Mouse (Mus musculus): ENCODE results near the gene Abcc1.

Gene Abcc1

DNA sequence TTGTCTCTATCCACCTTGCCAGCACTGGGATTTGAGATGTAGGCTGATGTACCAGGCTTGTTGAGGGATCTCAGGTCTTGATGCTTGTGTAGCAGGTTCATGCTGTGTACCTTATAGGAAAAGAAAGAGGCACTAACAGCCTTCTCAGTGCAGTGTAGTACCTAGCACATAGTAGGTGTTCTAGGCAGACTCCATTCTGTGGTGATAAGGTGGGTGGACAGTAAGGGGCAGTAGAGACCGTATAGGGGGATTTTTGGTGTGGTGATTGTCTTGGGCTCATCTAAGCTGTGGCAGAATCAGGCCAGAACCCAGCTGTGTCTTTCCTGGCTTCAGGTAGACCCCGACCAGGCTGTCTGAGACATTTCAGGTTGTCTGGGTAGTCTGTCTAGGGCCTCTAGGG lies 15.0 kb downstream of the Abcc1 start:
- DNase-seq (ENCODE audit: low spot score in 2 of 2) = no peak

DNA sequence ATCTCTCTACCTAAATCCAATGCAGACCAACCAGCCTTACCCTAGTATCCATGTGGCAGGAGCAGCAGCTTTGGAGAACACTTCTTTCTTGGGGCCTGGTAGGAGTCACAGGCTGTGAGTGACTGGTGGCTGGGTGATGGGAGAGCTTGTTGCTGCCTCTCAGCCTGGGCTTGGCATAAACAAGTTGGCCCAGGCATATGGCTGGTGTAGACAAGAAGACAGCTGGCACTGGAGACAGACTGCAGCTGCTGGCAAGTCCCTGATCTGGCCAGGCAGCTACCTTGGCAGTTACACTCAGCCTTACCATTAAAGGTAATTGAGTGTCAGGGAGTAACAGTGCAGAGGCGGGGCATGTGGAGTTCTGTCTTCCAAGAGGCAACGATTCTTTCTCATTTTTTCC lies 16.0 kb downstream of the Abcc1 start:
- no peak for DNase-seq (ENCODE audit: low spot score in 2 of 2)

DNA sequence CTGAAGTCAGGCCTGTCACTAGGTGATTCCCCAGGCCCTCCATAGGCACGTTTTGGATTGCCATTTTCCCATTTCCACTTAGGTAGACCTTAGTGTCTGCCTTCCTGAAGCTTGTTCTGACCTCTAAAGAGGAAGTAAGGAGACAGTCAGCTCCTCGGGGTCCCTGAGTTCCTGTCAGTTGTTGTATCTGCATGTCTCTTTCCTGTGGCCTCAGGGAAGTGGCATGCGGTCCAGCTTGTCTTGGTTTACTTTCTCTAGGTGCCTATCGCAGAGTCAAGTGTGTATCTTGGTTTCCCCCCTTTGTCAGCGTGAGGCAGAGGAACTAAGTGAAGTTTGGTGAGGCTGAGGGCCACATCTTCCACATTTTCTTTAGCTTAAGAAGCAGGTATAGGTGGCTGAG lies 17.3 kb downstream of the Abcc1 start:
- no peak for DNase-seq (ENCODE audit: low spot score in 2 of 2)

DNA sequence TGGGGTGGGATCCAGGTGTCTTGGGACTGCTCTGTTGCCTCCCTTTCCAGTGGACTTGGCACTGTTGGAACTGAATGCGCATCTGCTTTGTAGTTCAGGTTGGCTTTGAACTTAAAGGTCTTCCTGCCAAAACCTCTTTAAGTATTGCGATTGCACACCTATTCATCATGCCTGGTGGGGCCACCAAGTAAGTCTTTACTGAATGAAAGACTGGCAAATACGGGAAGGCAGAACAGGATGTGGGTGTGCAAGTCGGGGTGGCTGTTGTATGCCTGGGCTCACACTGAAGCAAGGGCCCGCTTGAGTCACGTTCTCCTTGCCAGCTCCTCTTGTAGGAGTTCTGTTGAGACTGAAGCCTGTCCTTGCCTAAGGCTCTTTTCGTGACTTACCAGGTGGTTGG lies 18.5 kb downstream of the Abcc1 start:
- DNase-seq (ENCODE audit: low spot score in 2 of 2) = no peak

DNA sequence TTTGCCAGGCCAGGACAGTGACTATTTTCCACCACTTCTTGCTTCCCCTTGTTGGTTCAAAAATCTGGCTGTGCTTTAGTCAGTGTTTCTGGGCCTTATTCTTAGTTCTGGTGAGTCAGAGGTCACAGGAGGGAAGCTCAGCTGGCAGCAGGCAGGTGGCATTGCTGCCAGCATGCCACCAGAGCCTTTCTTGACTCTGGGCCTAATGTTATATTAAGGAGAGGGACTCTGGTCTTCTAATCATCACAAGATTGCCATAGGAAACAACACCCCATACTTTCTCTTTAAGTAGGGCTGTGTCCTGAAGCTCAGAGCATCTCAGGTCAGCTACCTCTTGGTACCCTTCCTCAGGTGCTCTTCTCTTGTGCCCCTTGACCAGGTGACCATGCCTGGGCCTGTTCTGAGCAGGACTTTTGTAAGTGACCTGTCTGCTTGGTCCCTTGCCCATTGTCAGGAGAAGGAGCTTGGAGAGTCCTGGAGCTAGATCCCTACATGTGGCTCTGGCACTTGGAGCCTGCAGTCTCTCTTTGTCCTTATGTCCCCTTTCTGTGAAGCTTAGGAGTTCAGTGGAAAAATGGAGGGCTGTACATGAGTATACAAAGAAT lies 19.8 kb downstream of the Abcc1 start:
- DNase-seq (ENCODE audit: low spot score in 2 of 2) = no peak

DNA sequence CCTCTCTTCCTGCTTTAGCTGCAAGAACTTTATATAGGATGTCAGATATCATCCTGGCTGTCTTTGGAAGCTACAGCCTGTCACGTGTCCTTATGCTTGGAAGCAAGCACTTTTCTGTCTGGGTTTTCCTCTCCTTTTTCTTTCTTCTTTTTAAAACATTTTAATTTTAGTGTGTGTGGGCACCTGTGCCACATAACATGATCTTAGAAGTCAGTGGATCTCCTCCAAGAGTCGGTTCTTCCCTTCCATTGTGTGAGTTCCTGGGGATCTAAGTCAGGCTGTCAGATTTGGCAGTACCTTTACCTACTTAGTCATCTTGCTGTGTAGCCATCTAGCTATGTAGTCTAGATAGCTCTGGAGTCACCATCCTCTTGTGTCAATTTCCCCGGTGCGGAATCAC lies 37.9 kb downstream of the Abcc1 start:
- DNase-seq (ENCODE audit: low spot score in 2 of 2) = no peak

DNA sequence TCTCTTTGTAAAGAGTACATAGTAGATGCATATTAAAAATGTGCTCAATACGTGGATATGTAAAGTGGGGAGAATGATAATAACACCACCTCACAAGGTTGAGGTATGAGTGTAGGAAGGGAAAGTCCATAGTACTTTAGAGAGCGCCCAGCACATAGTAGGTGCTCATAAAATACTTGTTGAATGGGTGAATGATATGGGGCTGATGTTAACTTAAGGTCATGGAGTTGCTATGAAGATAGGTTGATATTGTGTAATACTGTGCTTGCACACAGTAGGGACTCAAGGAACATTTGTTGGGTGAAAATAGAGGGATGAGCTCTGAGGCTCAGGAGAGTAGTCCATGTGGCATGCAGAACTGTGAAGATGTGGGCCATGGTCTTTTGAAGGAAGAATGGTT lies 42.1 kb downstream of the Abcc1 start:
- DNase-seq (ENCODE audit: low spot score in 2 of 2) = no peak

DNA sequence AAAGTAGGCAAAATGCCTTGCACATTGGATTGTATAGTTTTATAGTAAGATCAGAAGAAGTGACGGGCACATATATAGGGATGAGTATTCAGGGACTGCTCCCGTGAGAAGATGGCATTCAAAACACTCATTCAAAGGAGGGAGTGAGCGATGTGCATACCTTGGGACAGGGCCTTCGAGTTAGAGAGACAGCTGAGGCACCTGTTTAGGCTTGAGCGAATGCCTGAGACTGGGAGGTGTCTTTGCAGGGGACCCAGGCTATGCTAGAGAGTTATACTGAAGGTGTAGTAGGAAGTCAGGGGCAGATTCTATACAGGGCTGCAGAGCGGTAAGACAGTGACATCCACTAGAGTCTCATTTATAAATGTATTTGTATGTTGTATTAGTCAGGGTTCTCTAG lies 44.3 kb downstream of the Abcc1 start:
- DNase-seq (ENCODE audit: low spot score in 2 of 2) = peak in 1 of 2 experiments; percentile 36

DNA sequence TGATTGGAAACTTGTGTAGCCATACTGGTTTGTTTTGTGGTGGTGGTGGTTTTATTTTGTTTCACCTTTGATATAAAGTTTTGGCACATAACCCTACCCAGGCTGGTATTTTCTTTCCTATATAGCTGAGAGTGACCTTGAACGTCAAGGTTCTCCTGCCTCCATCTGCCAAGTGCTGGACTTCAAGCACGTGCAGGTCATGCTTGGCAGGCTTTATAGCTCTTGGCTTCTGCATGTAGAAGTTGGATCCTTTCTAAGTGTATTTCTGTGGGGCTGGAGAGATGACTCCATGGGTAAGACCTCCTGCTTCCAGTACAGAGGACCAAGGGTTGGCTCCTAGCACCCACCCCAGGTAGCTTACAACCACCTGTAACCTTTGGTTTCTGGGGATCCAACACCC lies 47.8 kb downstream of the Abcc1 start:
- peak in 1 of 2 experiments; percentile 8 for DNase-seq (ENCODE audit: low spot score in 2 of 2)

DNA sequence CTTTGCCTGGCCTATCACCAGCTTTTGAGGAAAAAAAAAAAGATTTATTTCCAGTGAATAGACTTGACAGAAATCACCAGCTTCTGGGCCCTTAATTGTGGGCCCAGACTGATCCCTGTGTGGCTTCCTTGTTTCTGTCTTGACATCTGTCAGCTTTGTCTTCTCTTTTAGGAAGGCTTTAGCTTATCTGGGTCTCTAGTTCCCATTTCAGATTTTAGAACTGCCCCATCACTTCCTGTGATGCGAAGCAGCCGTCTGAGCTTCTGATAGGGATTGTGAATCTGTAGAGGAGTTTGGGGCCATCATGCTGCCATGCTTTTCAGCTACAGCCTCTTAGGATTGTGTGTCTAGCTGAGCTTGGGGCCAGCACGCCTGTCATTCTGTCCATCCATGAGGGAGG lies 48.4 kb downstream of the Abcc1 start:
- no peak for DNase-seq (ENCODE audit: low spot score in 2 of 2)

DNA sequence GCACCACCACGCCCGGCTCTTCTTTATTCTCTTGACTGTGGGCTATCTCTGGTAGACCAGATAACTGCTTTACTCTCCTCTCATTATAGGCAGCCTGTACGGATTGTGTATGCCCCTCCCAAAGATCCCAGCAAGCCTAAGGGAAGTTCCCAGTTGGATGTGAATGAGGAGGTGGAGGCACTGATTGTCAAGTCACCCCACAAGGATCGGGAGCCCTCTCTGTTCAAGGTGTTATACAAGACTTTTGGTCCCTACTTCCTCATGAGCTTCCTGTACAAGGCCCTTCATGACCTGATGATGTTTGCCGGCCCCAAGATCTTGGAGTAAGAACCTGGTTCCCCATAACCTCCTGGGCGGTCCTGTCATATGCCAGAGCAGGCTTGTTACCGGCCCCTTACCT lies 49.3 kb downstream of the Abcc1 start:
- DNase-seq (ENCODE audit: low spot score in 2 of 2) = peak in 1 of 2 experiments; percentile 29

DNA sequence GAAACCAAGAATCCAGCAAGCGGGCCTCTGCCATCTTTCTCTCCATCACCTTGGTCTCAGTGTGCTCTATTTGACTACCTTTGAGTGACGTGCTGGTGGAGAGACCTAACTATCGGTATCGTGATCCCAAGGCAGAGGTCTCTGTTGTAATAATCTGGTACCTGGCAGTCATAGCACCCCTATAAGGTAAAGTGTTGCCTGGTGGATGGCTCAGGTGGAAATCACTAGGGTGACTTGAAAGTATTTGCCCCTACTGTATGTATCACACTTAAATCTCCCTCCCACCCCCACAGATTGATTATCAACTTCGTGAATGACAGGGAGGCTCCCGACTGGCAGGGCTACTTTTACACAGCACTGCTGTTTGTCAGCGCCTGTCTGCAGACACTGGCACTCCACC lies 49.8 kb downstream of the Abcc1 start:
- peak in 1 of 2 experiments; percentile 29 for DNase-seq (ENCODE audit: low spot score in 2 of 2)

DNA sequence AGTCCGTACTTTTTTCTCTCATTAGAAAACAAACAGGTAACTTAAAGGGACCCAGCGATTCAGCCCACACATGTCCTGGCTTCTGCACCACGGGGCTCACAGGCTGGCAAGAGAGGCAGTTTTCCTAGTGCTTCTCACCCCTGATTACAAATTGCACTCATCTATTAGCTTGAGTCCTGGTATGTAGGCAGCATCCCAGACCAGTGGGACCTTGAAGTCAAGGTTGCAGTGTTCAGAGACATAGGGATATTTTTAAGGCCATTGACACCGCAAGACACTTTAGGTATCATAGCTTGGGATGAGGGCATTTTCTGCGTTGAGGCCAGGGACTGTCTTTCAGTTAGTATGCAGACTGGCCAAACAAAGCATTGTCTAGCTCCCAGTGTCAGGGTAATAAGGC lies 51.2 kb downstream of the Abcc1 start:
- peak in 1 of 2 experiments; percentile 29 for DNase-seq (ENCODE audit: low spot score in 2 of 2)

DNA sequence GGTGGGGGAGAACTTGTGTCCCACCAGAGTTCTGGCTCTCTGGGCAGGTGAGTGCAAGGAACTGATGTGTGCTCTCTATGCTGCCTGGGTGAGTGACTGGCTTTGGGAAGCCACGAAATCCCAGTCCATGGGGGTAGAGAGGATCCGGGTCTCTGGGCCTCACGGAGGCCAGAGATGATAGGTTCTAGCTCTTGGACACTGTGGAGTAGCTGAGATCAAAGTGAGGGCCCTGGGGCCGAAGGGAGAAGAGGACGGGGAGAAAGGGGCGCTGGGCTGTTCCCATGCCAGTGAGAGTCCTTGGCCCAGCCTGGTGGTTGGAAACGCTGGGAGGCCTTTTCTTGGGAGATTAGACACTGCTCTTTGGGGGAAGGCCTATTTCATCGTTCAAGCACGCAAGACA lies 53.8 kb downstream of the Abcc1 start:
- peak in 1 of 2 experiments; percentile 54 for DNase-seq (ENCODE audit: low spot score in 2 of 2)

DNA sequence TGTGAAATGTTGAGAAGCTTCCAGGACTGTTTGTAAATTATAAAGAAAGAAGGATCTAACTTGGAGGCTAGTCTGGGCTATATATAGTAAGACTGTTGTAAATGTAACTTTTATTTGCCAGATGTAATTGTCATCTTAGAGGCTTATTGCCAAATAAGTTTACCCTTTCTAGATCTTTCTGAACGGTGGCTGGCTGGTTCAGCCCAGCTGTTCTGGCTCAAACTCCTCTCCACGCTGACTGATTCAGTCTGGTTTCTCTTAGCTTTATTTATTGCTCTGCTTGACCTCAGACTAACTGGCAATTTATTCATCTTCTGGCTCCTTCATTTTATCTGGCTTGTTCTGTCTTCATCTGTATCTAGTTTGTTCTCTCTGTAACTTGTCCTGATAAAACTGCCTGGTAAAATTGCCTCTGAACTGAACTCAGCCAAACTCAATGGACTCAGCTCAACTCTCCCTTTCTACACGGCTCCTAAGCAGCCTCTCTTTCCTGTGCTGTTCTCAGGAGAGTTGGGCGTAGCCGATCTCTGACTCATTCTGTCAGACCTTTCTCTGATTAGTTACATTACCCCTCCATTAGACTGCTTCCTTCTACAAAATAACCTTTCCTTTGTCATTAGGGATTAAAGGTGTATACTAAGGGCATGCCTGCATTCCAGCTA lies 55.7 kb downstream of the Abcc1 start:
- peak in 1 of 2 experiments; percentile 46 for DNase-seq (ENCODE audit: low spot score in 2 of 2)

DNA sequence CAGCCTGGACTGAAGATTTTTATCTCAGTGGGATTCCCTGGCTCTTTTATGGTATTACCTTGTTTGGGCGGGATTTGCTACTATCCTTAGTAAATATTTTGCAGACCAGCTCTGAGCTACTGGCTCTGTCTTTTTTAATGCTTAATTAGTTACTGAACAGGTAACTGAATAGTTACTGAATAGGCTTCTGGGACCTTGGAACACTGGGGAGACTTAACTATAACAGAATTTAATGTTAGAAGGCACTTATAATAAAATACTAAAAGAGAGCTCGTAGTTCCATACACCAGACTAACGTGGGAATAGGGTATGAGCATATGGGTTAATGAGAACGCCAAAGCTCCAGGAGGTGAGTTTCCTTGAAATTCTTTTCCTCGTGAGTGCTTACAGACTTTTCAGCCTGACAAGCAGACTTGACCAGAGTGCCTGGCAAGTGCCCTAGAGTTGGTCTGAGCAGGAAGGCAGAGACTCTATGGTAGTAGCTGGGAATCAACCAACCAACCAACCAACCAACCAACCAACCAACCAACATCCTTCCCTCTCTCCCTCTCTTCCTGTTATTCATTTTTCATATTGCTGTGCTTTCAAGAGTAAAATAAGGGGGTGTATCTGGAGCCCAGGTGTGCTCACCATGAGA lies 59.3 kb downstream of the Abcc1 start:
- DNase-seq (ENCODE audit: low spot score in 2 of 2) = no peak

DNA sequence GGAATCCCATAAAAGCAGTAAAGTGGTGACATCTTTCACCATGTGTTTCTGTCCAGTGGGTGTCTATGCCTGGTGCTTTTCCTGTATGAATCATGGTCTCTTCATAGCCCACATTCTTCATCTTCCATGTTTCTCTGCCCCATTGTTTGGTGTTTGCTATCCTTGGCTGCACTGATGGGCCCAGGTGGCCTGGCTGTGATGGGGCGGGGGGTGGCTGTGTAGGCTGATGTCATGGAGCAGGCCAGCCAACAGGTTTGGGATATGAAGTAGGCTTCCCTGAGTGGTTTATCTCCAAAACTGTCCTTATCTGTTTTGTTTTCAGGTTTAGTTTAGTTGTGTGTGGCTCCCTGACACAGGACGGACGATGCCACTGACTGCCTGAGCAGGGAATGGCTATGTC lies 60.7 kb downstream of the Abcc1 start:
- DNase-seq (ENCODE audit: low spot score in 2 of 2) = no peak

DNA sequence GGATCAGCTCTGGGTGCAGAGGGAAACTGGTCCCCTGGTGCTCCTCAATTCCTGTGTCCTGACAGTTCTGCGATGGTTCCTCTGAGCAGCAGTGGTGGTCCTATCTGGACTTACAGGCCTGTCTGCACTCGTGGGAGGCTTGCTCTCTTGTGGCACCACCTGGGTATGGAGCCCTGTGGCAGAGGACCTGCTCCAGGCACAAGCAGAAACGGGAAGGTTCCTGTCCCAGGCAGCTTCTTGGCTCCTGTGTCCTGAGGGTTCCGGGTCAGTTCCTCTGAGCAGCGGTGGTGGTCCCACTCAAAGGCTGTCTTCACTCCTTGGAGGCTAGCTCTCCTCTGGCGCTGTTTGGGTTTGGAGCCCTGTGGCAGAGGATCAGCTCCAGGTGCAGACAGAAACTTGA lies 68.0 kb downstream of the Abcc1 start:
- peak in 1 of 2 experiments; percentile 53 for DNase-seq (ENCODE audit: low spot score in 2 of 2)

DNA sequence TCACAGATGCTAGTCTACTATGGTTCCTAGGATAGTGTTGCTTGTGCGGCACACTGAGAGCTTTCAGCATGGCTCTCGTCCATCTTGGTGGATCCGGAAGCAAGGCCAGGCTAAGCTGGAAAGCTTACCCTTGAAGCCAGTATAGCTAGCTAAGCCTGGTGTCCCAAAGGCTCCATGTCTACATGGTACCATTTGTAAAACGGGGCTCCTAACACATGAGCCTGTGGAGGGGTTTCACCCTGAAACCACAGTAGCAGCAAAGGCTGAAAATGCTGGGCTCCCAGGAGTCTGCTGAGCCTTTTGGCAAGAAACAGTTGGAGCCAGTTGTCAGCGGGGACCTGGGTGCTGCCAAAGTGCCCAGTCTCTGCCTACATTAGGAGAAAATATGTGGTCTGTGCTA lies 71.6 kb downstream of the Abcc1 start:
- peak in 1 of 2 experiments; percentile 56 for DNase-seq (ENCODE audit: low spot score in 2 of 2)

DNA sequence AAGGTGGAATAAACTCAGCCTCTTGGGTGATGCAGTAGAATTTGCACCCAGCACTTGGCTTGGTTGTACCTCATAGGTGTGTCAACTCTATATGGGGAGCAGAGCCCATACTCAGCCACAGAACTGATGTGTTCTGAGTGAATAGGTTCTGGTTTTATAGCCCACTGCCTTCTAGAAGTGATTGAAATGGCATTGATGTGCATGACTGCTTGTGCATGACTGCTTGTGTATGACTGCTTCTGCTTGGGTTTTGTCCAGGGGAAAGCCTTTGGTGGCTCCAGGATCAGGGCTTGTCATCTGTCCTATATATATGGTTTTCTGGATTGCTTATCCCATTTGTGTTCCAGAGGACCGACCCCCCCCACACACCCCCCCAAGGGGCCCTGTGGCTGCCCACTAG lies 74.2 kb downstream of the Abcc1 start:
- DNase-seq (ENCODE audit: low spot score in 2 of 2) = peak in 1 of 2 experiments; percentile 26

DNA sequence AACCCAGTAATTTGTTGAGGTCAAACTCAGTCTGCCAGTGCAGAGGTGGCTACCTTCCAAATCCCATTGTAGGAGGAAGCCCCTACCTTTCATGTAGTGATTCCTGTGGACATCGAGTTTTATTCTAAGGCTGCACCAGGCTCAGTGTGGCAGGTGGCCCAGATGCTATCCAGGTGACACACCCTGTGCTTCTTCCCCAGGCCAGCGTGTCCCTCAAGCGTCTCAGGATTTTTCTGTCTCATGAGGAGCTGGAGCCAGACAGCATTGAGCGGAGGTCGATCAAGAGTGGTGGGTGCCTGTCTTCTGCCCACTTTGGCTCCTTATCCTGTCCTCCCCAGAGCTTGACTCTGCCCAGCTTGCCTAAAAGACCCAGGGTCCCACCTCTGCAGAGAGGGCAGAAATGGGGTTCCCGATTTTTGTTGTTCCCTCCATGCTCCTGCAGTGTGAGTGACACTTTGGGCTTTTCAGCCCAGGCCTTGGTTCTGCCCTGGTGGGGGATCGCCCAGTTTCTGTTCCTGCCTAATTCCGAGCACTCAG lies 76.2 kb downstream of the Abcc1 start:
- DNase-seq (ENCODE audit: low spot score in 2 of 2) = peak in 1 of 2 experiments; percentile 56

DNA sequence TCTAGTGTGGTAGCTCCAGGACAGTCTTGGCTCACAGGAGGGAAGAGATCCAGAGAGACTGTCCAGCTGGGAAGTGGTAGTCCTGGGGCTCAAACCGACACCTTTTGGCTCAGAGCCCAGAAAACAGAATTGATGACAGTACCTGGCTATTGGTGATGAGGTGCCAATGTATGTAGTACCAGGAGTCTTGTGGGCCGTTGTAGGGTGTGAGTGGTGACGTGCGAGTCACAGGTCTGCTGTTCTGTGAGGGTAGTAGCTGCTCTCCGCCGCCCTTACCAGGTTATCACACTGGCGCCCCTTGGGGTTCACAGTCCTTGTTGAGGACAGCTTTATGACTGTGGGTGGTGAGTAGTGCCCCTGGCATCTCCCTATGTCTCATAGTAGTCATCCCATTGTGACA lies 77.2 kb downstream of the Abcc1 start:
- peak in 1 of 2 experiments; percentile 46 for DNase-seq (ENCODE audit: low spot score in 2 of 2)

DNA sequence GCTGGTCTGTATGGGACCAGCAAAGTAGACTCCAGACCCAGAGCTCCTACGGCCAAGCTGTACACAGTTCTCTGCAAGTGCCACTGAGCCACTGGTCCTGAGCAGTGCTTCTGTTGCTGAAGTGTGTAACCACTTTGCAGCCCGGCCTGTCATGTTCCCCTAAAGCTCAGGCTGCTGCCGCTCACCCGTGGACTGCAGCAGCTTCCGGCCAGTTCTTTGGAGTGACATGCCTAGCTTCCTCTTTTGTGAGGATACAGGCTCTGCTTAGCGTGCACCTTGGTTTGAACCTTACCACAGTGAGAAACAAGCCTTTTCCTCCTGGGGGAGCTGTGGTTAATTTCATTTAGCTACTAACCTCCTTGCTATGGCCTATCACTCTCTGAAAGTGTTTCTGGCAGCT lies 77.7 kb downstream of the Abcc1 start:
- DNase-seq (ENCODE audit: low spot score in 2 of 2) = peak in 1 of 2 experiments; percentile 32

All from urinary bladder, postnatal 4 days (tissue).